Mouse (Mus musculus): ENCODE measurements around the gene Ssu72. TPM values are rescaled to one million over a fixed set of nuclear protein-coding genes. Genes with fewer than 3 reads are reported as not detected.

The Ssu72 gene
- polyA plus RNA-seq (2012; rRNA removed) (105 and 115 TPM in 2 replicates), polyA plus RNA-seq (2014; fragmentation: Nextera tagmentation; extraction: Ambion mirVana) (131 and 135 TPM in 2 replicates)

- H3K9ac ChIP-seq (ENCODE audit: low read depth, low read length, severe bottlenecking), result peak within 1 kb of the TSS; percentile 79
- peak; percentile 28; the same call in 1 of the 2 replicates for TF ChIP-seq POLR2A (IDR thresholded peaks at IDR 0.05; ENCODE audit: borderline replicate concordance, extremely low read depth, insufficient read depth, insufficient read length)
- DNase-seq (ENCODE audit: low spot score), result peak; percentile 97
- H3K4me2 ChIP-seq (replicated peaks; ENCODE audit: low read depth, low read length, severe bottlenecking), result peak within 1 kb of the TSS; percentile 77
- peak within 1 kb of the TSS; percentile 96 for H3K4me3 ChIP-seq (replicated peaks; ENCODE audit: low read length)
- ATAC-seq (ENCODE audit: low FRiP score, low read depth), result peak; percentile 97
- peak within 1 kb of the TSS; percentile 98 for H3K27ac ChIP-seq (replicated peaks; ENCODE audit: low read depth, low read length)
- no peaks in the 10 kb centered on the region for H3K36me3 ChIP-seq (ENCODE audit: control insufficient read depth, insufficient read depth, low read length)
- no peaks in the 10 kb centered on the region for H3K9me3 ChIP-seq (ENCODE audit: control insufficient read depth, low read length)
- under 1% methylated on average over 83 of the region's 83 CpGs for WGBS
- no peaks in the 10 kb centered on the region for H3K27me3 ChIP-seq (ENCODE audit: control insufficient read depth, insufficient read depth, low read length)
- no peaks in the 10 kb centered on the region; the same call in 1 of the 2 replicates for H3K4me1 ChIP-seq (ENCODE audit: control insufficient read depth, insufficient read depth, low read length)
Observed at GRCm38 (mm10) chr4:155704721-155705591, at the start of gene Ssu72. Ssu72 (plus strand) TSS chr4:155704800.

DNA sequence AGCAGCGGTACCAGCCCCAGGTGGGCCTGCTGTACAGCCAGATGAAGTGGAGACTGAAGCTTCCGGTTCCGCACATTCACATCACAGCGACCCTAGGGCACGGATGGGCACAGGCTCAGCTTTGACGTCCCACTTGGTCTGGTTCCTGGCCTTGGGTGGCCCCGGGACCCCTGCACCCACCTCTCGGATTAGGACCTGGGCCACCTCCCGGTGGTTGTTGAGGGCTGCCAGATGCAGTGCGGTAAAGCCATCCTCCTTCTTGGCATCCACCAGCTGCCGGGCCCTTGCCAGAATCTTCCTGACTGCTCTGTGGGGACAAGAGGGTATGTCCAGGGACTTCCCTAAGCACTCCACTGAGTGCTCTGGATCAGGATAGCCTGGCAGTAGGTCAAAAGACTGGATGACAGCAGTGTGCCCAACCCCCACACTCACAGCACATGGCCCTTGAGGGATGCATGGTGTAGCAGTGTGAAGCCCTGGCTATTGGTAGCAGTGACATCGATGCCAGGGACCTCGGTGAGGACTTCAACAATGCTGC, 48.3 kb upstream of the Ssu72 start:
- TF ChIP-seq POLR2A (IDR thresholded peaks at IDR 0.05; ENCODE audit: borderline replicate concordance, extremely low read depth, insufficient read depth, insufficient read length), result no peak
- H3K27me3 ChIP-seq (ENCODE audit: control insufficient read depth, insufficient read depth, low read length), result peaks cover 47% of the 10 kb centered on the region
- H3K9ac ChIP-seq (ENCODE audit: low read depth, low read length, severe bottlenecking), result no peak overlapping the region
- H3K4me1 ChIP-seq (ENCODE audit: control insufficient read depth, insufficient read depth, low read length), result peaks cover 28% of the 10 kb centered on the region
- H3K36me3 ChIP-seq (ENCODE audit: control insufficient read depth, insufficient read depth, low read length), result peaks cover 45% of the 10 kb centered on the region
- ATAC-seq (ENCODE audit: low FRiP score, low read depth), result no peak
- no peak overlapping the region for H3K4me3 ChIP-seq (replicated peaks; ENCODE audit: low read length)
- no peak overlapping the region for H3K27ac ChIP-seq (replicated peaks; ENCODE audit: low read depth, low read length)
- 89% methylated on average over 13 of the region's 13 CpGs for WGBS
- no peak for DNase-seq (ENCODE audit: low spot score)
- no peak overlapping the region for H3K4me2 ChIP-seq (replicated peaks; ENCODE audit: low read depth, low read length, severe bottlenecking)
- H3K9me3 ChIP-seq (ENCODE audit: control insufficient read depth, low read length), result no peaks in the 10 kb centered on the region

DNA sequence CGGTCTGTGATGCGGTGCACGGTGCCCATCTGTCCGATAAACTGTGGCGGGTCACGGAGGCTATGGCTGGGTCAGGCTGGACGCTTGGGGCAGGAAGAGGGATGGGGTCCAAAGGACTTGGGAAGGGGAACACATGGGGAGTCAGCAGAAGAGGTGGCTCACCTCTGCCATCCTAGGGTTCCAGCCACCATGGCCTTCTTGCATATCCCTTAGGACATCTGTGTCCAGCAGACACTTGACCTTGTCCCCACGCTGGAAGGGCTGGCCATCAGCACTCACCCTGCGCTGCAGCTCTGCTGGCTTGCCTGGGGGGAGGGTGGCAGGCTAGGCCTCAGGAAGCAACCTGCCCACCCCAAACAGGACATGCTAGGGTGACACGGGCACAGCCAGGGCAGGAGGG, 45.6 kb upstream of the Ssu72 start:
- H3K36me3 ChIP-seq (ENCODE audit: control insufficient read depth, insufficient read depth, low read length), result peaks cover 47% of the 10 kb centered on the region
- TF ChIP-seq POLR2A (IDR thresholded peaks at IDR 0.05; ENCODE audit: borderline replicate concordance, extremely low read depth, insufficient read depth, insufficient read length), result no peak
- H3K27me3 ChIP-seq (ENCODE audit: control insufficient read depth, insufficient read depth, low read length), result peaks cover 21% of the 10 kb centered on the region
- H3K9me3 ChIP-seq (ENCODE audit: control insufficient read depth, low read length), result no peaks in the 10 kb centered on the region
- H3K9ac ChIP-seq (ENCODE audit: low read depth, low read length, severe bottlenecking), result no peak overlapping the region
- WGBS, result 96% methylated on average over 9 of the region's 10 CpGs
- DNase-seq (ENCODE audit: low spot score), result no peak
- H3K4me1 ChIP-seq (ENCODE audit: control insufficient read depth, insufficient read depth, low read length), result peaks cover 12% of the 10 kb centered on the region
- H3K27ac ChIP-seq (replicated peaks; ENCODE audit: low read depth, low read length), result no peak overlapping the region
- no peak overlapping the region for H3K4me3 ChIP-seq (replicated peaks; ENCODE audit: low read length)
- H3K4me2 ChIP-seq (replicated peaks; ENCODE audit: low read depth, low read length, severe bottlenecking), result no peak overlapping the region
- ATAC-seq (ENCODE audit: low FRiP score, low read depth), result no peak

GRCm38 (mm10) chr4:155660641-155661040, 44.0 kb upstream of the Ssu72 start:
- no peaks in the 10 kb centered on the region for H3K4me1 ChIP-seq (ENCODE audit: control insufficient read depth, insufficient read depth, low read length)
- ATAC-seq (ENCODE audit: low FRiP score, low read depth) (no peak), DNase-seq (ENCODE audit: low spot score) (no peak)
- no peak overlapping the region for H3K9ac ChIP-seq (ENCODE audit: low read depth, low read length, severe bottlenecking)
- TF ChIP-seq POLR2A (IDR thresholded peaks at IDR 0.05; ENCODE audit: borderline replicate concordance, extremely low read depth, insufficient read depth, insufficient read length), result no peak
- 0 out of 2 replicates have a peak, but pooled peaks cover 5% of the 10 kb centered on the region for H3K27me3 ChIP-seq (ENCODE audit: control insufficient read depth, insufficient read depth, low read length)
- H3K4me2 ChIP-seq (replicated peaks; ENCODE audit: low read depth, low read length, severe bottlenecking), result no peak overlapping the region
- no peak overlapping the region for H3K27ac ChIP-seq (replicated peaks; ENCODE audit: low read depth, low read length)
- H3K9me3 ChIP-seq (ENCODE audit: control insufficient read depth, low read length), result no peaks in the 10 kb centered on the region
- H3K36me3 ChIP-seq (ENCODE audit: control insufficient read depth, insufficient read depth, low read length), result peaks cover 58% of the 10 kb centered on the region
- 89% methylated on average over 12 of the region's 12 CpGs for WGBS
- H3K4me3 ChIP-seq (replicated peaks; ENCODE audit: low read length), result no peak overlapping the region

DNA sequence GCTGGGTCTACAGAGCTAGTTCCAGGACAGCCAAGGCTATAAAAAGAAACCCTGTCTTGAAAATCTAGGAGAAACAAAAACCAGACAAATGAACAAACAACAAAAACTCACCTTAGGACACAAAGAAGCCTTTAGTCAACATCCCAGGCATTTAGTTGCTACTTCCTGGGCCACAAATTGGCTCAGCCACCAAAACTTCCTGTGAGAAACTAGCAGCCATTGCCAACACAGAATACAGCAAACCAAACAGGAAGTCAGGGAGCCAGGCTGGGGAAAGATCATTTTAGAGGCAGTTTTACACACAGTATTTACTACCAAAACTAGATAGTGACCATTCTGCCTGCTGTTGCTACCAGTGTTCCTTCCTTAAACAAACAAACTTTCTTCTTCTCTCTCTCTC, 37.7 kb upstream of the Ssu72 start:
- no peak overlapping the region for H3K4me3 ChIP-seq (replicated peaks; ENCODE audit: low read length)
- no peak overlapping the region for H3K27ac ChIP-seq (replicated peaks; ENCODE audit: low read depth, low read length)
- H3K36me3 ChIP-seq (ENCODE audit: control insufficient read depth, insufficient read depth, low read length), result peaks cover 16% of the 10 kb centered on the region
- DNase-seq (ENCODE audit: low spot score), result no peak
- no peak overlapping the region for H3K9ac ChIP-seq (ENCODE audit: low read depth, low read length, severe bottlenecking)
- no peaks in the 10 kb centered on the region for H3K27me3 ChIP-seq (ENCODE audit: control insufficient read depth, insufficient read depth, low read length)
- peaks cover 8% of the 10 kb centered on the region; the same call in 1 of the 2 replicates for H3K4me1 ChIP-seq (ENCODE audit: control insufficient read depth, insufficient read depth, low read length)
- no peak overlapping the region for H3K4me2 ChIP-seq (replicated peaks; ENCODE audit: low read depth, low read length, severe bottlenecking)
- TF ChIP-seq POLR2A (IDR thresholded peaks at IDR 0.05; ENCODE audit: borderline replicate concordance, extremely low read depth, insufficient read depth, insufficient read length), result no peak
- no peaks in the 10 kb centered on the region for H3K9me3 ChIP-seq (ENCODE audit: control insufficient read depth, low read length)
- no peak for ATAC-seq (ENCODE audit: low FRiP score, low read depth)

Measured in limb, embryonic 14.5 days (tissue).